Mouse (Mus musculus): ENCODE measurements around the gene Snrnp70.

- TF ChIP-seq GATA1 (IDR thresholded peaks at IDR 0.05; ENCODE audit: low read length) (no peak), TAL1 (IDR thresholded peaks at IDR 0.05; ENCODE audit: low read length) (no peak)
Measured at GRCm38 (mm10) chr7:45395578-45396336, at the start of gene Snrnp70.

All from erythroblast, embryonic 14.5 days (primary cell).